Mouse (Mus musculus): Measurements from ENCODE around the gene Ocrl.
A peak's percentile ranks its signal among the peaks of the same experiment; 100 is the strongest.

The Ocrl gene

GRCm38 (mm10) chrX:47985000-47985619 lies 72.9 kb downstream of the Ocrl start:
- DNase-seq (ENCODE audit: low read depth) = no peak

- DNase-seq (ENCODE audit: low read depth) = no peak
Observed at GRCm38 (mm10) chrX:47988024-47988423, 75.8 kb downstream of the Ocrl start.

DNA sequence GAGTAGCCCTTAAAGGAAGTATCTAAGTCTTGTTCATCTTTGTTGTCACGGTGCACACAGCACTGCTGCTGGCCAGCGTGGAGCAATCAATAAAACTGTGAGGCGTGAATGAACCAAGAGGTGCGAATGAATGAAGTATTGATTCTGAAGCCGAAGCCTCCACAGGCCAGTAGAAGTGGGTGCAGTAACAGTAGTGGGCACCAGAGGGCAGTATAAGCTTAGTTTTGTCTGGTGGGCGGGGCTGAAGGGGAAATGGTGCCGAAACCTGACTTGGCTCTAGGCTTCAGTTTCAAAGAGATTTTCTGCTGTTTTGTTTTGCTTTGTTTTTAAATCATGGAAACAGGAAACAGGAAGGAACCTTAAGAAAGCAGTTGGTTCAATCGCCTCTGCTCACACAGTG lies 80.4 kb downstream of the Ocrl start:
- peak; percentile 39 for DNase-seq (ENCODE audit: low read depth)

DNA sequence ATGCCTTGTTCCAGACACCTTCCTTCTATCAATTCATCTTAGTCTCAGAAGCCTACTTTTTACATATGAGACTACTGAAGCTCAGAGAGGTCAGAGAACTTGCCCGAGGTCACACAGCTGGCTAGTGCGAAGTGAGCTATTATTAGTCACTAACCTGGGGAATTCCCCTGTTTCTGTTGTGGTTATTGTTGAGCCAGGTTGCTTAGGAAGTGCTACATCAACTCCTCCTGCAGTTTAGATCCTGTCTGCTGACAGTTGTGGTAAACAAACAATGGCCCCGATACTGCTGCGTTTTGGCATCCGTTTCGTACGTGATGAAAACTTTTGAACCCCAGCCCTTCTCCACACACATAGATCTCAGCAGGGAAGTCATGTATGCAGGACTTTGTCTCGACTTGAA lies 86.2 kb downstream of the Ocrl start:
- DNase-seq (ENCODE audit: low read depth) = no peak

DNA sequence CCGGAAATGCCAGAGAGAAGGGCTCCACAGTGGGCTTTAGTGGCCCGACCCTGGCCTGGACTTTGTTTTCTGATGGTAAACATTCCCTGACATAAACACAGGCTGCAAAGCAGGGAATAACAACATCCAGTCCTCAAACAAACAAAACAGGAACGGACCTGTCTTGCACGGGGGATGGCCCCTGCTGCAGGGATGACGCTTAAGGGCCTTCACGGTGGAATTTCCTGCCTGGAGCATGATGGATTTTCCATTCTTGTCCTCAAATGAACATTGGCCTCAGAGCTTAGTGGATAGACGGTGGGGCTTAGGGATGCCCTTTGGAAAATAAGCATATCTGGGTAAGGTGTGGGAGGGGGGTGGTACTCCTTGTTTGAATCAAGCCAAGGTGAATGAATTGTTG lies 89.0 kb downstream of the Ocrl start:
- DNase-seq (ENCODE audit: low read depth) = no peak

GRCm38 (mm10) chrX:48004786-48005185 lies 92.6 kb downstream of the Ocrl start:
- no peak for DNase-seq (ENCODE audit: low read depth)

GRCm38 (mm10) chrX:48006062-48006461 lies 93.9 kb downstream of the Ocrl start:
- no peak for DNase-seq (ENCODE audit: low read depth)

DNA sequence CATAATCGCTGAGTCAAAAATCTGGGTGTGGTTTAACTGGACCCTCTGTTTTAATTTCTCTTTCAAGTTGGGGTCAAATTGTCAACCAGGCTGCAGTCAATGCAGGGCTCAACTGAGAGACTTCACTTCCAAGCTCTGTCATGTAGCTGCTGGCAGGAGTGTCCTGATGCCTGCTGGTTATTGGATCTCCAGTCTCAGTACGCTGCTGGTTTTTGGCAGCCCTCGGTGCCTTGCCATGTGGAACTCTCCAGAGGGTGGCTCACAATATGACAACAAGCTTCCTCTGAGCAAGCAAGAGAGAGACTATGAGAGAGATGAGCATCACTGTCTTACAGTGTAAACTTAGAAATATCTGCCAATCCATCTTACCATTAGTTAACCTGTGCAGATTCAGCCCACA lies 99.5 kb downstream of the Ocrl start:
- no peak for DNase-seq (ENCODE audit: low read depth)
